In the genomic region with DNA sequence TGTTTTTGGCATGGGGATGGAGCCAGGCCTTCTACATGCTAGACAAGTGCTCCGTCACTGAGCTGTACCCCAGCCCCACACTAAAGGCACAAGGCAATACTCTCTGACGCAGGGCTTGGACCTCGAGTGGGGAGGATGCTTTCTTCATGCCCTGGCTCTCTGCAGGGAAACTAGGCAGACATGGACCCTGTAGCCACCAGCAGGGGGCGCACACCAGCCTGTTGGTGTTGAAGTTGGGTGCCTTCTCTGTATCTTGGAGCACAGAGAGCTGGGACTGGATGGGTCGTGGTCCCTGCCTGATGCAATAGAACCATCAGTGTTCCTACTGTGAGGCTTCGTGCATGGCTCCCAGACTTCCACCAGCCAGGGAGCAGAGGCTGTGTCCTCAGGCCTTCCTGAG, we compare ENCODE assay signal across 8 mouse cellular contexts. TPM values are rescaled to one million over a fixed set of nuclear protein-coding genes. Genes with fewer than 3 reads are reported as not detected.
DNase-seq lines count a peak whose midpoint lies in the region; ATAC-seq and TF ChIP-seq lines count a peak whose summit lies in the region.

No protein-coding gene starts in this region.

- peak; percentile 67 for DNase-seq in intestine, embryonic 14.5 days (ENCODE audit: low spot score)
- DNase-seq in CH12.LX (ENCODE audit: extremely low read depth): peak; percentile 71
- peak; percentile 46 to 76 for DNase-seq in layer of hippocampus, adult 2 months (ENCODE audit: low spot score in 2 of 2)
- DNase-seq in midbrain, postnatal 0 days (ENCODE audit: low spot score): peak; percentile 41
- peak; percentile 39 to 41 for DNase-seq in thymus, postnatal 36 days

- H3K4me1 ChIP-seq in intestine, embryonic 14.5 days (replicated peaks; ENCODE audit: control insufficient read depth, insufficient read depth, low read length): no peaks in the 10 kb centered on the region
- no peaks in the 10 kb centered on the region for H3K4me1 ChIP-seq in intestine, embryonic 15.5 days (replicated peaks)
- peaks cover 5 to 21% of the 10 kb centered on the region in 2 experiments for H3K4me1 ChIP-seq in CH12.LX (ENCODE audit: control insufficient read depth in 1 of 2, insufficient read depth in 2 of 2)
- no peaks in the 10 kb centered on the region for H3K4me1 ChIP-seq in bone marrow, adult 2 months (ENCODE audit: control insufficient read depth, insufficient read depth, low read length)
- H3K4me1 ChIP-seq in midbrain, postnatal 0 days (ENCODE audit: insufficient read depth, low read length): no peaks in the 10 kb centered on the region

- dilution Hi-C loops in CH12.LX (cut with MboI; ENCODE audit: extremely low pct_ligation_motif_present, extremely low pct_unique_long_range_greater_than_20kb, low sequenced_read_pairs): no loop called here

- H3K27me3 ChIP-seq in intestine, embryonic 14.5 days (replicated peaks; ENCODE audit: control insufficient read depth, insufficient read depth, low read length): no peaks in the 10 kb centered on the region
- no peaks in the 10 kb centered on the region for H3K27me3 ChIP-seq in intestine, embryonic 15.5 days (replicated peaks)
- no peaks in the 10 kb centered on the region for H3K27me3 ChIP-seq in CH12.LX (replicated peaks)
- H3K27me3 ChIP-seq in midbrain, postnatal 0 days (ENCODE audit: insufficient read depth, low read length): no peaks in the 10 kb centered on the region

- 48% methylated on average over 6 of the region's 6 CpGs for WGBS in intestine, embryonic 14.5 days
- WGBS in intestine, embryonic 15.5 days: 50% methylated on average over 6 of the region's 6 CpGs
- 64% methylated on average over 6 of the region's 6 CpGs for WGBS in bone marrow, adult 2 months
- 50% methylated on average over 6 of the region's 6 CpGs for WGBS in midbrain, postnatal 0 days

- no peak for ATAC-seq in intestine, embryonic 14.5 days (replicated peaks; ENCODE audit: low FRiP score, low TSS enrichment, low read depth)
- no peak for ATAC-seq in intestine, embryonic 15.5 days
- peak; percentile 47 for ATAC-seq in erythroblast, adult 5-6 weeks (replicated peaks; ENCODE audit: low FRiP score, poor library complexity, severe bottlenecking)
- peak; percentile 17; the same call in 1 of the 2 replicates for ATAC-seq in midbrain, postnatal 0 days (ENCODE audit: low FRiP score)

- in situ Hi-C loops in CH12.LX (cut with MboI; ENCODE audit: low pct_ligation_motif_present, low pct_unique_long_range_greater_than_20kb, low sequenced_read_pairs): no loop called here

- no peaks in the 10 kb centered on the region for H3K79me2 ChIP-seq in CH12.LX (replicated peaks; ENCODE audit: control insufficient read depth, extremely low read depth, insufficient read depth, poor library complexity, severe bottlenecking)

- no peak overlapping the region for H3K9ac ChIP-seq in intestine, embryonic 14.5 days (ENCODE audit: low read length)
- no peak overlapping the region for H3K9ac ChIP-seq in intestine, embryonic 15.5 days
- H3K9ac ChIP-seq in CH12.LX (ENCODE audit: insufficient read depth, low read depth): no peak overlapping the region
- H3K9ac ChIP-seq in midbrain, postnatal 0 days (replicated peaks; ENCODE audit: low read length, poor library complexity, severe bottlenecking): no peak overlapping the region

- no peaks in the 10 kb centered on the region for H3K9me3 ChIP-seq in intestine, embryonic 14.5 days (ENCODE audit: control insufficient read depth, low read length)
- no peaks in the 10 kb centered on the region for H3K9me3 ChIP-seq in intestine, embryonic 15.5 days
- no peaks in the 10 kb centered on the region for H3K9me3 ChIP-seq in CH12.LX (replicated peaks; ENCODE audit: low read length)
- H3K9me3 ChIP-seq in midbrain, postnatal 0 days (ENCODE audit: low read length): no peaks in the 10 kb centered on the region

- H3K4me3 ChIP-seq in intestine, embryonic 14.5 days (ENCODE audit: low read depth, low read length): no peak overlapping the region
- no peak overlapping the region for H3K4me3 ChIP-seq in intestine, embryonic 15.5 days (replicated peaks)
- no peak overlapping the region for H3K4me3 ChIP-seq in CH12.LX (replicated peaks in 1 of 3; ENCODE audit: low read depth in 2 of 3, low read length in 2 of 3, poor library complexity in 1 of 3)
- H3K4me3 ChIP-seq in bone marrow, adult 2 months (replicated peaks; ENCODE audit: control insufficient read depth, low read depth, low read length): no peak overlapping the region
- no peak overlapping the region for H3K4me3 ChIP-seq in layer of hippocampus, adult 2 months
- no peak overlapping the region for H3K4me3 ChIP-seq in midbrain, postnatal 0 days (ENCODE audit: low read depth, low read length)

- no peaks in the 10 kb centered on the region for H3K36me3 ChIP-seq in intestine, embryonic 14.5 days (ENCODE audit: control insufficient read depth, insufficient read depth, low read length)
- no peaks in the 10 kb centered on the region for H3K36me3 ChIP-seq in intestine, embryonic 15.5 days
- peaks cover 91 to 99% of the 10 kb centered on the region in 2 experiments for H3K36me3 ChIP-seq in CH12.LX (replicated peaks in 1 of 2; ENCODE audit: control insufficient read depth in 1 of 2, insufficient read depth in 1 of 2, low read length in 1 of 2)
- peaks cover 25% of the 10 kb centered on the region for H3K36me3 ChIP-seq in midbrain, postnatal 0 days (ENCODE audit: insufficient read depth, low read length)

- TF ChIP-seq RAD21 in CH12.LX (IDR thresholded peaks at IDR 0.05; ENCODE audit: low read depth, low read length): peak; percentile 12

- TF ChIP-seq POLR2A in CH12.LX (IDR thresholded peaks at IDR 0.05; ENCODE audit: low read depth, low read length): no peak
- no peak for TF ChIP-seq POLR2A in bone marrow, adult 2 months (IDR thresholded peaks at IDR 0.05; ENCODE audit: borderline replicate concordance, control insufficient read depth, low read depth, low read length)

- H3K27ac ChIP-seq in intestine, embryonic 14.5 days (ENCODE audit: low read depth): no peak overlapping the region
- H3K27ac ChIP-seq in intestine, embryonic 15.5 days: no peak overlapping the region
- no peak overlapping the region for H3K27ac ChIP-seq in CH12.LX (ENCODE audit: insufficient read depth, low read depth)
- no peak overlapping the region for H3K27ac ChIP-seq in bone marrow, adult 2 months (ENCODE audit: control insufficient read depth, insufficient read depth, low read depth, low read length, poor library complexity)
- H3K27ac ChIP-seq in layer of hippocampus, adult 2 months: no peak overlapping the region
- H3K27ac ChIP-seq in midbrain, postnatal 0 days (ENCODE audit: low read depth, low read length): no peak overlapping the region

- no peak overlapping the region for H3K4me2 ChIP-seq in intestine, embryonic 14.5 days (ENCODE audit: low read length)
- H3K4me2 ChIP-seq in intestine, embryonic 15.5 days (replicated peaks): no peak overlapping the region
- no peak overlapping the region for H3K4me2 ChIP-seq in CH12.LX (ENCODE audit: insufficient read depth, low read depth, poor library complexity, severe bottlenecking)
- no peak overlapping the region for H3K4me2 ChIP-seq in midbrain, postnatal 0 days (ENCODE audit: low read depth, low read length, poor library complexity, severe bottlenecking)

- TF ChIP-seq CTCF in CH12.LX (conservative IDR thresholded peaks at IDR 0.05 in 1 of 2, IDR thresholded peaks at IDR 0.05 in 1 of 2; ENCODE audit: low read depth in 2 of 2, low read length in 2 of 2): peak; percentile 73 to 77
- TF ChIP-seq CTCF in bone marrow, adult 2 months (IDR thresholded peaks at IDR 0.05; ENCODE audit: control insufficient read depth, insufficient read depth, low read length): peak; percentile 86
- TF ChIP-seq CTCF in layer of hippocampus, adult 2 months (conservative IDR thresholded peaks at IDR 0.05): peak; percentile 93
- peak; percentile 78 for TF ChIP-seq CTCF in midbrain, postnatal 0 days (IDR thresholded peaks at IDR 0.05)

- TF ChIP-seq EP300 in CH12.LX (IDR thresholded peaks at IDR 0.05; ENCODE audit: low read length): no peak

RNA-seq across cellular contexts. Expression of a gene that starts 10.3 kb away (rescaled TPM):
- 14.6 and 15.5 TPM in 2 replicates for polyA plus RNA-seq in intestine, embryonic 14.5 days (2014; fragmentation: Nextera tagmentation; extraction: Ambion mirVana)
- polyA plus RNA-seq in intestine, embryonic 15.5 days (2015; fragmentation: Nextera tagmentation; extraction: Ambion mirVana): 26.4 and 30.6 TPM in 2 replicates
- 17.2 and 29.9 TPM in 2 replicates for total RNA-seq in CH12.LX (2012; rRNA removed)
- 9.1 and 11.9 TPM in 2 replicates for total RNA-seq in CH12.LX (2014; rRNA removed)
- polyA plus RNA-seq in CH12.LX (2012; ENCODE audit: insufficient read length, low read depth): 34.5 and 39.4 TPM in 2 replicates
- polyA plus RNA-seq in bone marrow, adult 2 months (2011; ENCODE audit: insufficient read depth, insufficient read length, low replicate concordance, missing spikeins): 7.0 and 16.5 TPM in 2 replicates
- 5.2 and 12.3 TPM in 2 replicates for total RNA-seq in erythroblast, adult 5-6 weeks (2015; ENCODE audit: low replicate concordance)
- 3.1 and 3.7 TPM in 2 replicates for total RNA-seq in erythroblast, adult 5-6 weeks (2017; ENCODE audit: low replicate concordance)
- 10 to 100 TPM; 29.5 to 31.9 TPM for total RNA-seq in layer of hippocampus, adult 2 months (2021)
- total RNA-seq in midbrain, postnatal 0 days (2014; rRNA removed): 22.6 and 26.2 TPM in 2 replicates
- 15.6 and 15.8 TPM in 2 replicates for polyA plus RNA-seq in midbrain, postnatal 0 days (2015; fragmentation: Nextera tagmentation; extraction: Ambion mirVana)

RNA-seq across cellular contexts. Expression of a gene that starts 23.6 kb away (rescaled TPM):
- 454 and 481 TPM in 2 replicates for polyA plus RNA-seq in intestine, embryonic 14.5 days (2014; fragmentation: Nextera tagmentation; extraction: Ambion mirVana)
- polyA plus RNA-seq in intestine, embryonic 15.5 days (2015; fragmentation: Nextera tagmentation; extraction: Ambion mirVana): 421 and 480 TPM in 2 replicates
- total RNA-seq in CH12.LX (2012; rRNA removed): 211 and 234 TPM in 2 replicates
- total RNA-seq in CH12.LX (2014; rRNA removed): 307 and 312 TPM in 2 replicates
- 317 and 357 TPM in 2 replicates for polyA plus RNA-seq in CH12.LX (2012; ENCODE audit: insufficient read length, low read depth)
- polyA plus RNA-seq in bone marrow, adult 2 months (2011; ENCODE audit: insufficient read depth, insufficient read length, low replicate concordance, missing spikeins): 122 and 153 TPM in 2 replicates
- 59.8 and 66.9 TPM in 2 replicates for total RNA-seq in erythroblast, adult 5-6 weeks (2015; ENCODE audit: low replicate concordance)
- 68.3 and 88.4 TPM in 2 replicates for total RNA-seq in erythroblast, adult 5-6 weeks (2017; ENCODE audit: low replicate concordance)
- 100 to 1,000 TPM; 577 to 598 TPM for total RNA-seq in layer of hippocampus, adult 2 months (2021)
- total RNA-seq in midbrain, postnatal 0 days (2014; rRNA removed): 288 and 318 TPM in 2 replicates
- polyA plus RNA-seq in midbrain, postnatal 0 days (2015; fragmentation: Nextera tagmentation; extraction: Ambion mirVana): 425 and 441 TPM in 2 replicates

RNA-seq across cellular contexts. Expression of a gene that starts 48.2 kb away (rescaled TPM):
- polyA plus RNA-seq in intestine, embryonic 14.5 days (2014; fragmentation: Nextera tagmentation; extraction: Ambion mirVana): 0.40 and 0.73 TPM in 2 replicates
- 0.73 and 0.89 TPM in 2 replicates for polyA plus RNA-seq in intestine, embryonic 15.5 days (2015; fragmentation: Nextera tagmentation; extraction: Ambion mirVana)
- total RNA-seq in CH12.LX (2012; rRNA removed): 0.13 and 0.21 TPM in 2 replicates
- total RNA-seq in CH12.LX (2014; rRNA removed): not detected in 2 replicates
- 0.07 TPM in 1 of 2 replicates, not detected in the other for polyA plus RNA-seq in CH12.LX (2012; ENCODE audit: insufficient read length, low read depth)
- polyA plus RNA-seq in bone marrow, adult 2 months (2011; ENCODE audit: insufficient read depth, insufficient read length, low replicate concordance, missing spikeins): 0.60 TPM in 1 of 2 replicates, not detected in the other
- not detected in 2 replicates for total RNA-seq in erythroblast, adult 5-6 weeks (2015; ENCODE audit: low replicate concordance)
- total RNA-seq in erythroblast, adult 5-6 weeks (2017; ENCODE audit: low replicate concordance): 0.26 TPM in 1 of 2 replicates, not detected in the other
- 100 to 1,000 TPM; 375 to 387 TPM for total RNA-seq in layer of hippocampus, adult 2 months (2021)
- 205 and 231 TPM in 2 replicates for total RNA-seq in midbrain, postnatal 0 days (2014; rRNA removed)
- 89.0 and 91.8 TPM in 2 replicates for polyA plus RNA-seq in midbrain, postnatal 0 days (2015; fragmentation: Nextera tagmentation; extraction: Ambion mirVana)

Comparison
In these comparisons a context has a peak if more than half of its experiments do, and no peak if none do; other contexts are left out.
1. ATAC-seq: peak in erythroblast, adult 5-6 weeks (single experiment) and midbrain, postnatal 0 days (single experiment); none in intestine, embryonic 14.5 days (single experiment) and intestine, embryonic 15.5 days (single experiment).
2. RNA of a gene that starts 48.2 kb away (polyA plus RNA-seq): 89.0 to 91.8 TPM in midbrain, postnatal 0 days; 0.73 to 0.89 TPM in intestine, embryonic 15.5 days, 0.40 to 0.73 TPM in intestine, embryonic 14.5 days, 0.60 TPM in bone marrow, adult 2 months and 0.07 TPM in CH12.LX; every median in the first group is over 10 times any median in the second.
3. Peak in every context shown above with its lines, with median percentiles within 50 percentile points of each other: DNase-seq and CTCF ChIP-seq.